Mouse (Mus musculus): ENCODE measurements around the gene 1700122O11Rik.

Gene 1700122O11Rik

GRCm38 (mm10) chr17:48027677-48028076 lies 10.4 kb downstream of the 1700122O11Rik start:
- DNase-seq (ENCODE audit: low spot score) = no peak

- no peak for DNase-seq (ENCODE audit: low spot score)
Measured at GRCm38 (mm10) chr17:48027019-48027418, 11.1 kb downstream of the 1700122O11Rik start.

GRCm38 (mm10) chr17:48024045-48024444 lies 14.0 kb downstream of the 1700122O11Rik start:
- DNase-seq (ENCODE audit: low spot score) = no peak

- no peak for DNase-seq (ENCODE audit: low spot score)
Measured at GRCm38 (mm10) chr17:48019585-48019984, 18.5 kb downstream of the 1700122O11Rik start.

GRCm38 (mm10) chr17:48016566-48016965 lies 21.5 kb downstream of the 1700122O11Rik start:
- DNase-seq (ENCODE audit: low spot score) = no peak

- DNase-seq (ENCODE audit: low spot score) = no peak
Measured at GRCm38 (mm10) chr17:48012561-48012960, 25.5 kb downstream of the 1700122O11Rik start.

GRCm38 (mm10) chr17:48011105-48011504 lies 27.0 kb downstream of the 1700122O11Rik start:
- DNase-seq (ENCODE audit: low spot score) = no peak

- DNase-seq (ENCODE audit: low spot score) = no peak
Measured at GRCm38 (mm10) chr17:48010283-48010682, 27.8 kb downstream of the 1700122O11Rik start.

GRCm38 (mm10) chr17:48005816-48006215 lies 32.3 kb downstream of the 1700122O11Rik start:
- DNase-seq (ENCODE audit: low spot score) = no peak

GRCm38 (mm10) chr17:48005091-48005490 lies 33.0 kb downstream of the 1700122O11Rik start:
- DNase-seq (ENCODE audit: low spot score) = no peak

- DNase-seq (ENCODE audit: low spot score) = no peak
Measured at GRCm38 (mm10) chr17:48004619-48005018, 33.5 kb downstream of the 1700122O11Rik start.

GRCm38 (mm10) chr17:48002486-48002885 lies 35.6 kb downstream of the 1700122O11Rik start:
- no peak for DNase-seq (ENCODE audit: low spot score)

- DNase-seq (ENCODE audit: low spot score) = peak; percentile 38
Measured at GRCm38 (mm10) chr17:48001586-48002361, 36.3 kb downstream of the 1700122O11Rik start.

GRCm38 (mm10) chr17:48001157-48001556 lies 36.9 kb downstream of the 1700122O11Rik start:
- no peak for DNase-seq (ENCODE audit: low spot score)

GRCm38 (mm10) chr17:47999812-48000211 lies 38.3 kb downstream of the 1700122O11Rik start:
- no peak for DNase-seq (ENCODE audit: low spot score)

GRCm38 (mm10) chr17:47999403-47999802 lies 38.7 kb downstream of the 1700122O11Rik start:
- DNase-seq (ENCODE audit: low spot score) = no peak

- no peak for DNase-seq (ENCODE audit: low spot score)
Measured at GRCm38 (mm10) chr17:47997806-47998205, 40.3 kb downstream of the 1700122O11Rik start.

GRCm38 (mm10) chr17:47990392-47991123 lies 47.5 kb downstream of the 1700122O11Rik start:
- DNase-seq (ENCODE audit: low spot score) = no peak

GRCm38 (mm10) chr17:47989951-47990378 lies 48.1 kb downstream of the 1700122O11Rik start:
- no peak for DNase-seq (ENCODE audit: low spot score)

- no peak for DNase-seq (ENCODE audit: low spot score)
Measured at GRCm38 (mm10) chr17:47988811-47989210, 49.3 kb downstream of the 1700122O11Rik start.

GRCm38 (mm10) chr17:47988074-47988473 lies 50.0 kb downstream of the 1700122O11Rik start:
- no peak for DNase-seq (ENCODE audit: low spot score)
